Mouse (Mus musculus) lung, postnatal 0 days (tissue): Measurements from ENCODE around the gene Arxes1.
"Not testable (repeated sequence)": the region's sequence is repeated elsewhere in the genome, so short reads cannot be mapped to it uniquely, and the experiment has no call there.

Experiments
- CTCF ChIP-seq: IDR thresholded peaks from 2 replicates; pipeline ENCODE4 v1.5.1; 2016; ENCODE audit warnings: antibody characterized with exemption, mild to moderate bottlenecking
- EP300 ChIP-seq: IDR thresholded peaks from 2 replicates; pipeline ENCODE4 v1.6.1; 2016; ENCODE audit warnings: antibody characterized with exemption, mild to moderate bottlenecking, control low read depth

- TF ChIP-seq CTCF, EP300: not testable (repeated sequence)
Measured at GRCm38 (mm10) chrX:135993664-135994119, 39.5 kb upstream of the Arxes1 start, which contains the start of gene Arxes2.
